Mouse (Mus musculus) kidney, postnatal 36 days (tissue): Measurements from ENCODE around the gene Slc9b2.

Experiments
- DNase-seq, 2 experiments: peaks; one replicate each; pipeline ENCODE4 v3.0.0; 2021 to 2022; ENCODE audit warnings: mixed read lengths in 2 of 2

Slc9b2 gene

DNA sequence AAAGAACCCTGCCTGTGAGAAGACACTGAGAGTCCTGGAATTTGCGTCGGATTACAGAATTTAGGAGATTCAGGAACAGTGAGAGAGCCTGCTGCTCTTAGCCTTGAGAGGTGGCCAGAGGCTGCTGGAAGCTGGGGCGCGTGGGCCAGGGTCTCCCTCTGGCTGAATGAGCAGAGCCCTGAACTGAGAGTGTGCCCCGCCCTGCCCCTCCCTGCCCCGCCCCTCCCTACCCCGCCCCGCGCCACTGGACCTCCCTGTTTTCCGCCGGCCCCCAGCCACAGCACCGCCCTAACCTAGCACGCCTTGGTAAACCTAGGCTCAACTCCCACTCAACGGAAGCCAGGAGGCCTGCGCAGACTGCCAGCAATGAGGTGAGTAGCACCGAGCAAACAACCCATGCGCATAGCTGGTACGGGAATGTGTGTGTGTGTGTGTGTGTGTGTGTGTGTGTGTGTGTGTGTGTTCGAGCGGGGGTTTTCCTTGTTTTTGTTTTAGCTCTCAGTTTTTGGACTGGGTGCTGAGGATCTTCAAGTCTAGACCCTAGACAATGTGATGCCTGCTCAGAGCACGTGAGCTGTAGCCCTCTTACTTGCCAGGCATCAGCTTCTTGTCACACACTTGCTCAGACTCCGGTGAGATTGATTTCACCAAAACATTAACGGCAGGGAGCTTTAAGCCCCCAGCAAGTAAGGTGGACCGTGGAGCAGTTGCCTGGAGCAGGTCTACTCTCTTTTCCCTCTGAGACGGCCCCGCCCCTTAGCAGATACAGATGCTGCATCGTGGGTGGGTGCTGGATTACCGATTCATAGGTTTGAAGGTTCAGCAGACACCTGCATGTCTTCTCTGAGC is at the start of gene Slc9b2:
Slc9b2 (plus strand) TSS at position 290 of the 849 bp plus-strand sequence.
- peak in 1 of 2 experiments; percentile 41 for DNase-seq

DNA sequence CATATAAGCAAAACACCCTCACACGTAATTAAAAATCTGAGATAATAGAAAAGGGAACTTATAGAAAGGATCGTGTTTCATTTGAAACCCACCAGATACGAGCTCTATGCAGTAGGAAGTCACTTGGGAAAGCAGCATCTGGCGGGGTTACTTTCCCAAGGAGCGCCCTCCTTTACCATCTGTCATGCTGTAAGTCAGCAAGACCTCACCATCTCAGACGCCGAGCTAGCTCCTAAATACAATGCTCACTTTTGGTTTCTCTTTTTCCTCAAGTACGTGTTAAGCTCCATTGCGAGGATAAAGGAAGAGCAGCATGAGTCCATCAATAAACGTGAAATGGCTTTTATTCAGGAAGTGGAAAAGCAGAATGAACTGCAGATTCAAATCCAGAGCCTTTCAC is 48.6 kb upstream of the Slc9b2 start:
- no peak for DNase-seq

DNA sequence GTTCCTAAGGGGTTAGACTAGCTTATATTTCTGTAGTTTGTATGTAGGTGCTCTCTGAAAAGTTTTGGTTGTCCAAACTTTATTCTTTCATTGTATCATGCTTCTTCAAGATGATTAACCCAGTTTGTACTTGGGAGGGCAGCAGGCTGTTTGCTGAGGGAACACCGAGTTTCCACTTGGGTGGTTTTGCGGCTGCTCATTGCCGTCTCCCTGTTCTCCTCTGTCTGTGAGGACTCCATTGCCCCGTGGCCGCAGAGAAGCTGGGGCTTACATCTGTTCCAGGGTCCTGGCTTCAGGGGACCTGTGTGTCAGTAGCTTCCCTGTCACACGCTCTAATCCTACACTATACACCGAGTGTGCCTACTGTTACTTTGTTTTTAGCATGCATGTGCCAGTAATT is 47.3 kb upstream of the Slc9b2 start:
- DNase-seq, result peak; percentile 41 to 58

DNA sequence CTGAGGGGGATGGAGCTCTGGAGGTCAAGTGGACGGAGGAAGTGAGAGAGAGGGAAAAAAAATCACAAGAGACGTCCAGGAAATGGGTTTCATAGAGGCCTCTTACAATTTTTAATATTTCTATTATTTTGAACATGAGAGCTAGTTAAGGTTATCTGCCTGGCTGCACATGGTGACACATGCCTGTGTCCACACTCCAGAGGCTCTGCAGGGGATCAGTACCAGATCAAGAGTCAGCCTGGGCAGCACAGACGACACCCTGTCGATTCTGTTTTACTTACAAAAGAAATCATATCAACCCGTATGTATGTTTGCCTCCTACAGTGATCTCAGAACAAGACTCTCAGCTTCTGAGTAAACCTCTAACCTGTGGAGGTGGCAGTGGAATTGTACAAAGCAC is 38.9 kb upstream of the Slc9b2 start:
- no peak for DNase-seq

DNA sequence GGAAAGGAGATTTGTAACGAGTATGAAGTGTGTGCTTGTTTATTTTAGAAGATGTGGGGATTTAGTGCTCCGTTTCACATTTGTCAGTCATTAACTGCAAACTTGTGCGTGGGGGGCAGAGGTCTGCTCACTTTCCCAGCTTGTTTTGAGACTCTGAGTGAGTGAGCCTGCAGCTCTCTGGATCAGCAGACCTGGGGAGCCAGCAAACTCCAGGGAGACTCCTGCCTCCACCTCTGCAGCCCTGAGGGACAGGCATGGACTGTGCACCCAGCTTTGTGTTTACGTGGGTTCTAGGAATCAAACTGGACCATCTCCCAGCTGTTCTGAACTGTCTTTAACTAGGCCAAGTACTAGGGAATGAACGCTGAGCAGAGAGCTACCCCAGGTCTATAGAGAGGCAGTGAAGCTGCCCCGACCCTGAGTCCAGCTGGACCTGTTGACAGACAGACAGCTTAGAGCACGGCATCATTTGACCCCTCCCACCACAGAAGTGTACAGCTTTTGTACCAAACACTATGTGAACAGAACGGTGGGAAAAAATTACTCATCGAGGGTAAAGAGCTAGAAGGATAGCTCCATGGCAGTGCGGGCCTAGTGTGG is 38.0 kb upstream of the Slc9b2 start:
- DNase-seq, result peak; percentile 78 to 84

DNA sequence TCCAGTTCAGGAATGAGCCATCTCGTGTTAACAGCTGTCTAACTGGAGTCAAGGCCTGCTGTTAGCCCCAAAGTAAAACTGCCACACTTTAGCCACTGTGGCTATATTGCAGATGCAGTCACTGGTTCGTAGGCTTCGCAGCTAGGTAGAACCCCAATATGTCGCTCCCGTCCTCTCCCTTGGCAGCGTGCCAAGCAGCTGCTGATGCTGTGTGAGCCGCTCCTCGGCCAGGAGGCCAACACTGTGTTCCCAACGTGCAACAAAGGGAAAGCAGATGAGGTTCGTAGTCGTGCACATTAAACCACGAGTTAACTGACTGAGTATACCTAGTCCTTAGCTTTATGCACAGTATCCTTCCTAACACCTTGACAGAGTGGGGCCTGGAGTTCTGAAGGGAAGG is 34.9 kb upstream of the Slc9b2 start:
- no peak for DNase-seq

DNA sequence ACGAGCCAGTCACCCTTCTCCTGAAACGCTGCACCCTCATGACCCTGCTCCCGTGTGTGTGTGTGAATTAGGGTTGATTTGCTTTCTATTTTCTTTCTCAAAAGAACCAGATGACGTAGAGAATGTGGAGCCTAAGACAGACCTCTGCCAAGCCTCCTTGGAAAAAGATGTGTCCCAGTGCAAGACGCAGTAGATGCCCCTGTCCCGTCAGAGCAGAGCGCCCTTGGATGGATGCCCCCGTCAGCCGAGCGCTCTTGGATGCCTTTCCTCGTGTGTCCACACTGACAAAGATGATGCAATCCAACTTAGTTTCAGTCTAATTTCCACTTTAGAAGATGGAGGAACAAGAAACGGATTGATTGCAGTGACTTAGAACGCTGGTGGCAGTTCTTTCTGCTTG is 34.5 kb upstream of the Slc9b2 start:
- no peak for DNase-seq

DNA sequence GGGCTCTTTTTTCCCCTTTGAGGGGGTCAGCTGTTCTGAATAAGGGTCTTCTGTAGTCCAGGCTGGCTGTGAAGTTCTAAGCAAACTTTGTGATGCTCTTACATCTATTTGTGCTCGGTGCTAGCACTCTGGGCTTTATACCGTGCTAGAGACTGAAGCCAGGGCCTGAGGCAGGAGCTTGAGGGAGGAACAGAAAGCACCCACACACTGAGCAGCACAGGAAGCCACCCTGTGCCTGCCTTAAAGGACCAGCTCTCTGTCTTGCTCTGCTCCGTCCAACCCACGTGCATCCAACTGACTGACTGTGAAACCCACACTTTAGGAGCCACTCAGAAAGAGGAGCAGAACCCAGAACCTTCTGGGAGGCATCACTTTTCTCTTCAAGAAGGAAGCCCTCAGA is 27.3 kb upstream of the Slc9b2 start:
- no peak for DNase-seq

DNA sequence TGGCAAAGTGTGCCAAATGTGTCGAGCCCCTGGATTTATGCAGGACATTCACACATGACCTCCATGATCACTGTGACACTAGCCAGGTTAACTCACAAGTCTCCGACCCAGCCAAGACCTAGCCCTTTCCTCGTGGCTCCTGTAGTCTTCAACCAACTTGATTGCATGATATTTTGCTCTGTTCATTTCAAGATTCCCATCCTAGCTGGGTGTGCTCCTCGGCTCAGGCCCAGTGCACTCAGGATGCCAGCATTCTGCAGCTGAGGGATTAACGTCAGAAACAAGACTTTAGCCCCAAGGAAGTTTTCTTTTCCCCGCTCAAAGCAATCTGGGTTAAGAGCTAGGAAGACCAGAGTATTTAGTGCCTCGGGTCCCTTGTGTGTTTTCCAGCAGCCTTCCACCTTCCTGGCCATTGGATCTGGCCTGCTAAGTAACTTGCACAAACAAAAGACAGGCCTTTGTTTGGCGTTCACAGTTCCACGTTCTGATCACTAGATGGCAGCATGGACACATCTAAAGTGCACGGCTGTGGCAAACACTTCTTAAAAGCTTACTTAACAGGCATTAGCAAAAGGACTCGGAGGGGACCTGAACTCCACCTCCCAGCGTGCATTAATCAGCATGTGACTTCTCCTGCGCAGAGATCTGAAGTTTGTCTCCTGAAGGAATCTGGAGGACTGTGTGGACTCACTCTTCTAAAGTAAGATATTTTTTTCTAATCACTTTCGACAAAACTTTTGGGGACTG is 26.7 kb upstream of the Slc9b2 start, which contains the start of gene Bdh2:
Bdh2 (plus strand) TSS at position 553 of the 747 bp plus-strand sequence.
- DNase-seq, result peak; percentile 85 to 90

DNA sequence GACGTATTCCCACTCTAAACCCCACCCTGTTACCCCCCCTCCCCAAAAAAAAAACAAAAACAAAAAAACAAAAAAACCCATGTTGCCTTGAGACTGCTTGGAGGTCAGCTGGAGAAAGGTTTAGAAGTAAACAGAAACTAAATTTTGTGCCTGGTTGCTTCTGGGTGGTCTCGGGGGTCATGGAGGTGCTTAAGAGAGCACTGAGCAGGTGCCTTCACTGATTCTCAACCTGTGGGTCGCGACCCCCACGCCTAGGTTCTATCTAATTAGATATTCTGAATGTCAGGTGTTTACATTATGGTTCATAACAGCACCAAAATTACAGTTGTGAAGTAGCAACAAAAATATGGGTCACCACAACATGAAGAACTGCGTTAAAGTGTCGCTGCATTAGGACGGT is 25.8 kb upstream of the Slc9b2 start:
- DNase-seq, result no peak

DNA sequence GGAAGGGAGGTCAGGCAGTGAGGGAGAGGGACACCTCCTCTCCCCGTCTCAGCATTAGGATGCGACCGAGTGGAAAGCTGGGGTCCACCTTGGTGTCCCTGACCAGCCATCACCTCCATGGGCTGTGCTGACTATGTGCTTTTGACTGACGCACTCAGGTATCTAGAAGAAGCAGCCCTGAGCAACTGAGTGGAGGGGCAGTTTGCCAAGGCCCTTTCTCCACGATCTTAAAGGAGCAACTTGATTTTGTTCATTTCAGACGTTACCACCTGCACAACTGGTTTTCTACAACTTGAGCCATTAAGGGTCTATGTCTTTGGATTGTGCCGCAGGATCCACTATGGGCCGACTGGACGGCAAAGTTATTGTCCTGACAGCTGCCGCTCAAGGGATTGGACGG is 22.2 kb upstream of the Slc9b2 start:
- DNase-seq, result peak; percentile 39 to 54

DNA sequence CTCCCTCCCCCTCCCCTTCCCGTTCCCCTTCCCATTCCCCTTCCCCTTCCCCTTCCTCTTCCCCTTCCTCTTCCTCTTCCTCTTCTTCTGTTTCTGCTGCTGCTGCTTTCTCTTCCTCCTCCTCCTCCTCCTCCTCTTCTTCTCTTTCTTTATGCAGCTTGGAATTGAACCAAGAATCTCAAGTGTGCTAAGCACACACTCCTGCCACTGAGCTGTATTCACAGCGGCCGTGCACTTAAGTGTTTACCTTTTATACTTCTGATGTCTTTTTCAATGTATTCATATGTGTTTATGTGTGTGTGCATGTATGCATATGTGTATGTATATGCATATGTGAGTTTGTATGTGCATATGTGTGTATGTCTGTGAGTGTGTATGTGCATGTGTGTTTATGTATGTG is 21.7 kb upstream of the Slc9b2 start:
- DNase-seq, result no peak

DNA sequence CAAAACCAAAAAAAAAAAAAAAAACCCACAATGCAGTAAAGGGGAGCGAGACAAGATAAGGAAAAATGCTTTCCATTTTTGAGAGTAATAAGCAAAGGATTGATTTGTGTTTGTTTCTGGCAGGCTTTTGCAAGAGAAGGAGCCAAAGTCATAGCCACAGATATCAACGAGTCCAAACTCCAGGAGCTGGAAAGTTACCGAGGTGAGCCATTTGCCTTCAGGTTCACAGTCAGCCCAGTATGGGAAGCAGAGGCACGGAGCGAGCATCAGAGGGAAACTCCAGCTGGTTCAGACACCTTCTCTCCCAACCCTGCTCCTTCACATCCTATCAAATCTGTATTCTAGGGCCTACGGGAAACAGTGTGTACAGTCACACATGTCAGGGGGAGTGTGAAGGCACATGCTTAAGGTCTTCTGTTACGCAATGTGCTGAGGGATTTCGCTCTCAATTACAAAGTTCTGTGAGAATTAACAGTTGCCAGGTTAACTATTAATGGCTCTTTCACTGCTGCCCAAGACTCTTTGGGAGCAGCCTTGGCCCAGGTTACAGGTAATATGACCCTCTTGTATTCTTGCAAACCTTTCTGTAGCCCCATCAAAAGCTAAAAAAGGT is 19.3 kb upstream of the Slc9b2 start:
- peak; percentile 56 to 84 for DNase-seq

DNA sequence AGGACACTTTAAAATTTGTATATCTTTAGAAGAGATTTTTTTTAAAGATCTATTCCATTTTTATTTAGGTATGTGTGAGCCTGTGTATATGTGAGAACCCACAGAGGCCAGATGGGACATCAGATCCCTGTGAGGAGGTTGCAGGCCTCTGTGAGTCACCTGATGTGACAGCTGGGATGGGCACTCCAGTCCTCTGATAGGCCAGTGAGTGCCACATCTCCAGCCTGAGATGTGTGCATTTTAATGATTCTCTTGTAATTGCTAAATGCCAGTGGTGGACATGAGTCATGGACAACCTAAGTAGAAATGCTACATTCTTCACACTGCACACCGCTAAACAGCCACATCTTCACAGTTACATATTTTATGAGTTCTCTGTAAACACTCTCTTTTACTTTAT is 18.4 kb upstream of the Slc9b2 start:
- DNase-seq, result no peak

DNA sequence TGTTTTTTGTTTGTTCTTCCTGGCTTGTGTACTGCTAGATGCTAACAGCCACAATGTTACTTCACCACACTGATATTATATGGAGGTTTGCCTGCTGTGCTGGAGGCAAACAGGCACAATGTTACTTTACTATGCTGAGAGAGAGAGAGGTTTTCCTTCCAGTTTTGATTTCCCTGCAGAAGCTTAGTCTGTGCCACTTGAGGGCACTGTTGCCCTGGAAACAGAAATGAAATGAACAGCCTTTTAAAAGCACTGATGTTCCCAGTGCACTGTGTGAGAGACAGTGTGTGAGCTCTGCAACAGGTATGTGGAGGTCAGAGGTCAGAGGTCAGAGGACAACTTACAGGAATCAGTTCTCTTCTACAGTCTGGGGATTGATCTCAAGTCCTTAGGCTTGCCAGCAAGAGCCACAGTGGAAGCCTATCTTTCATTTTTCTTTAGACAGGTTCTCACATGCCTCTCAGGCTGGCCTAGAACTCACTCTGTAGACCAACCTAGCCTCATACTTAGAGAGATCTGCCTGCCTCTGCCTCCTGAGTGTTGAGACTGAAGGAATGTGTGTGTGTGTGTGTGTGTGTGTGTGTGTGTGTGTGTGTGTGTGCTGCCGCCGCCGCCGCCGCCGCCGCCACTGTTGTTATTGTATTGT is 17.1 kb upstream of the Slc9b2 start:
- DNase-seq, result peak; percentile 45 to 68

DNA sequence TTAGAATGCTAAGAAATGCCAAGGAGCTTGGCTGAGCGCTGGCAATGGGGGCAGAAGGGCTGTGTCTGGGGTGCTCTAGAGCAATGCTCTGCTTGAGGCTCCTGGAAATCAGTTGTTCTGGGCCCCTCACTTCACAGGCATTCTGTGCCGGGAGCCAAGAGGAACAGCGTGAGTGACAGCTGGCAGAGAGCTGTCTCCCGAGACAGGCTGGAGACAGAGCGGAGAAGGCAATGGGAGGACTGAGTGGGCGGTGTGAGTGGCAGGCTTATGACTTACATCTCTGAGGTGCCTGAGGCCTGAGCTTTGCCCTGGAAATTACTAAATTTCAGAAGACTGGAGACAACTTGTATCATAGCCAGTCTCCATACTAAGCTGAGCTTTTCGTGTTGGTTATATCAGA is 13.8 kb upstream of the Slc9b2 start:
- DNase-seq, result no peak

DNA sequence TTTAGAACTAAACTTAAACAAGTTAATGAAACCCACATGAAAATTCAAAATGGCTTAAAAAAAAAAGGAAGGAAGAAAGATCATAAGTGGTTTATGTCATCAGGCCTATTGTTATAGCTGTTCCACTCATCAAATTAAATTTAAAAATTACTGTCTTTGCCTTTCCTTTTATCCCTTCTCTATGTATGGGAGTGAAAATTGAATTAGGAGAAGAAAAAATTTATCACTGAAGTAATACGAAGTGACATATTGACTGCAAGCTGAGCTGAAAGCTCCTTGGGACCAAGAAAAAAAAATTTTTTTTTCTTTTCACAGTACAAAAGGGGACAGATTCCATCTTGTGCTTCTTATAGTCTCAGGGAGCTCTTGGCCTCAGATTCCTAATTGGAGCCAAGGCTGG is 11.9 kb upstream of the Slc9b2 start:
- no peak for DNase-seq

DNA sequence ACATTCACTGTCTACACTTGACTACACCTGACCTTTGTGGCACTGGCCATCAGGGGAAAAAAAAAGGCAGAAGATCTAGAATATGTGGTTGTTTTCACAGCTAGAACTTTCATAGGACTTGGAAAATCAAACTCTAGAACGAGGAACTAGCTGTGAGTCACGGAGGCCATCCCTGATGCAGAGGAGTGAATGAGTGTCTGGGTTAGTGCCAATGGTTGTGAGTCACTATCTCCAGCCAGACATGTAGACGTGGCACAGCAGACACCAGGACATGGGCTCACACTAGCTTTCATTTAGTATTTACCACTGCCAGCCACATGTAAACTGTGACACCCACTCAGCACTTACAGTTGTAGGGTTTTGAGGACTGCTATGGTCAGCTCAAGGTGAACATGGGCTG is 8.9 kb upstream of the Slc9b2 start:
- DNase-seq, result no peak

DNA sequence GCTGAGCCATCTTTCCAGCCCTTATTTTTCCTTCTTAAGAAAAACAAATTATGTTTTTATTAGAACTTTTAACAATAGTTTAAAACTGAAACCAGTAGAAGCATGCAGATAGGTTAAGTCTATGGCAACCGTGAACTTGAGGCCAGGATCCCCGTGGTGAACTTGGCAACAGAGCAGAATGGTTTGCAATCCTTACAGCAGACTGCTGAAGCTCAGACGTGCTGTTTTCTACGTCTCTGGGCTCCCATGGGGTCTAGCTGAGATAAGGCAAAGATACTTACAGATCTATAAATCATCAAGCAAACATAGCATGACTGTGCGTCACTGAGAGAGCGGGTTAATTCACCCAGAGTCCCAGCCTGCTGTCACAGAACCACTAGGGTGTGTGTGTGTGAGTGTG is 7.4 kb upstream of the Slc9b2 start:
- DNase-seq, result no peak

DNA sequence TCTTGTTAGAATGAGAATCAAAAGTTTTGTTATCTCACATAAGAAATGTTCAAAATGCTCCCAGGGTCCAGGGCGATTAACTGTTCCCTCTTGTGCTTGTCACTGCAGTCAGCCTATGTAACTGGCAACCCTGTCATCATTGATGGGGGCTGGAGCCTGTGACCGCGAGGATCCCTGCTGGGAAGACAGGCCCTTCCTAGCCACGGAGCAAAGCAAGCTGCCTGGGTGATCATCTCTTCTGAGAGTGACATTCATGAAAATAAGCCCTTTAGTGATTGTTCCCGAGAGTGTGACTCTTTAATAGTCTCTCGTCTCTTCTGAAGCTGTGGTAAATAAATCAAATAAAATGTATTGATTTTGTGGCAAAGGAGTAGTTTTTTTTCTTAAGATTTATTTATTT is 3.4 kb upstream of the Slc9b2 start:
- DNase-seq, result no peak

DNA sequence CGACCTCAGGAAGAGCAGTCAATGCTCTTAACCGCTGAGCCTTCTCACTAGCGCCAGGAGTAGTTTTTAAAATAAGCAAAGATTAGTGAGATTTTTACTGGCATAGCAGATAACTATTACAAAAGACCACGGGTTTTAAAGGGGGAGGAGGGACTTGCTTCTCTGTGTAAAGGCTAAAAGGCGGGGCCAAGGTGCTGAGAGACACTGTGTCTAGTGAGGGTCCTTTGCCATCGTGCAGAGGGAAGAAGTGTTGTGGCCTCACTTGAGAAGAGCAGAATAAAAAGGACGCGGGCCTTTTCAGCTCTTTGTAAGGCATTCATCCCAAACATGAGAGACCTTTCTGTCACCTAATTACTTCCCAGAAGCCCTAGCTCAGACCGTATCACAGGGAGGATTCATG is 2.9 kb upstream of the Slc9b2 start:
- no peak for DNase-seq

DNA sequence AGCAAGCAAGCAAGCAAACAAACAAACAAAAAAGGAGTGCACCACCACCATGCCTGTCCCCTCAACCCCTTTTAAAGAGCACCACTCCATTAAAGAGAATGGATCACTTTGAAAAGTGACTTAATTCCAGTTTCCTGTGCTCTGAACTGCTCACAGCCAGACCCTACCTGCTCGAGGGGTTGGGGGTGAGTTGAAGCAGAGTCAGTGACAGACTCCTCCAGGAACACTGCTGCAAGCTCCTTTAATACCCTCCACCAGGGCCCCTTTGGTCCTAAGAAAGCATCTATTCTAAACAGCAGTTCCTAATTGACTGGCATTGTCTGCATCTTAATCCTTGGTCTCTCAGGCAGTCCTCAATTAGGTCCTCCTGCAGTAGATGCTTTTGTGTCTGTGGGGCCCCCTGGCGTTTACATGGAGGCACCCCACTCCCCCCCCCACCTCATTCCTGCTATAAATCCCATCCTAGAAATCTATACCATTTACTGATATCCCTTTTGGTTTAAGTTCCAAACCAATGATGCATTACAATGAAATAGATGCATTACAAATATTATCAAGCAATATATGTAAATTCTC is 5.5 kb downstream of the Slc9b2 start:
- DNase-seq, result no peak
